Mouse (Mus musculus) ES-Bruce4 (cell line): ENCODE measurements around the gene Loxl3.

Source experiments
- CTCF ChIP-seq: IDR thresholded peaks from one replicate; pipeline ENCODE4 v1.8.1; 2011; ENCODE audit warnings: low read depth, low read length
- EP300 ChIP-seq: IDR thresholded peaks from 2 replicates; pipeline ENCODE4 v1.6.1; 2011; ENCODE audit warnings: low read depth, low read length; ENCODE audit not compliant: insufficient read depth
- POLR2A ChIP-seq: IDR thresholded peaks from one replicate; pipeline ENCODE4 v1.8.1; 2011; ENCODE audit warnings: low read length; ENCODE audit not compliant: insufficient read depth

DNA sequence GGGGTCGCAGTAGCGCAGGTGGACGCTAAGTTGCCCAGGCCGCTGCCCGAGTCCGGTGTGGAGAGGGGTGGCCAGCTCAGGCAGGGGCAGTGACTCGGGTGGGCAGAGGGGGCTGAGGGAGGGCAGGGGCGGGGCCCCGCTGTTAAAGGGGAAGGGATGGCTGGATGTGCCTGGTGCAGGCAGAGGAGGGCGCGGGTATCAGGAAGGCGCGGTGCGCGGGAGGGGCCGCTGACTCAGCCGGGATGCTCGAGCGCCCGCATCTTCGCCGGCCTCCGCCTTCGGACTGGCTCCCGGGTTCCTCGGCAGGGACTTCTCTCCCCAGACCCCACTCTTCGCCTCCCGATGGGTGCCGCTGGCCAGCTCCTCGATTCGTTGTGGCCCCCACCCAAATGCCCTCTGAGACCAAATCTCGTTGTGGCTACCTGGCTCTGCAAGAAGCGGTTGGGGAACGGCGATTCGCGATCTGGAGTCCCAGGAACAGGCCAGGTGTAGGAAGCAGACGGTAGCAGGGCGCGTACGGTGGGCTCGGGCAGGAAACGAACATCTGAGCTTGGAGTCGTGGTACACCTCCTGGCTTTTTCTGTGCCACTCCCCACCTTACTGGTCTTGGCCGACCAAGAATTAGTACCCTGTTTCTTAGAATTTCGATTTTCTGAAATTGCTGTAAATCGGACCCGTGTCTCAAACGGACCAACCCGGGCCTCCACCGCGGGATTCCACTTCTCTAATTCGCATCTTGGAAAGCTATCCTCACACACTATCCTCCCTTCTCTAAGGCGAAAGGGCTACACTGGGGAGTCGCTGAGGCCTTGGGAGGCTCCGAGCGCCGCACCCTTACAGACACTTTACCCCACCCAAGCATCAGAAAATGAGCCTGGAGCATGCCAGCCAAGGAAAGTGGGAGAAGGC lies 36.6 kb downstream of the Loxl3 start:
- TF ChIP-seq EP300 (no peak), CTCF (no peak), POLR2A (no peak)
